Mouse (Mus musculus) layer of hippocampus, adult 2 months (tissue): ENCODE measurements at regions not wholly inside any gene's neighbourhood (a gene's known extent, or its start where the extent isn't known, plus 50 kb on each side); places are given as distances from the start of the nearest gene placed in this dataset.
"Not testable (repeated sequence)": the region's sequence is repeated elsewhere in the genome, so short reads cannot be mapped to it uniquely, and the experiment has no call there.

ENCODE experiments used
- DNase-seq, 2 experiments: peaks; one replicate each; pipeline ENCODE4 v3.0.0; 2022; ENCODE audit warnings: low spot score in 2 of 2
- H3K27ac ChIP-seq: fragments of 200-600 bp; 2 replicates; pipeline ENCODE4 v1.8.1; 2022
- H3K4me3 ChIP-seq: fragments of 200-600 bp; 2 replicates; pipeline ENCODE4 v1.8.1; 2022; ENCODE audit warnings: mild to moderate bottlenecking
- CTCF ChIP-seq: fragments of 200-600 bp; conservative IDR thresholded peaks from 2 replicates; pipeline ENCODE4 v1.8.1; 2022; ENCODE audit warnings: antibody characterized with exemption, mild to moderate bottlenecking, moderate library complexity

DNA sequence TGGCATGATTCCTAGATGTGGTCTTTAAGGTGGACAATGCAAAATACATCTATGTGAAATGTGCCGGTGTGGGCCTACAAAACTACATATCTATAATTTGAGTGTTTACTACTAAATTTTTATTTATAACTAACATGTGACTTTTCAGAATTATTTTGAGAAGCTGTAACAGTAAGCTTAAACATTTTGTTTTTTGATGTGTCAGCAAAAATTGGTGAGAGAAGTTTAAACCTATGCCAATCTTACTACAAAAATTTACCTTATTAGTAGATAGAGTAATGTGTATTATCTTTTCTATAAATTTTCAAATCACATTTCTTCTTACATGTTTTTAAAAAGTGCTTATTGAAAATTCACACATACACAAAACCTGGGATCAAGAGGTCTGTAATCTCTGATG lies 525.1 kb upstream of the Rorb start:
- H3K27ac ChIP-seq, result no peak overlapping the region
- no peak overlapping the region for H3K4me3 ChIP-seq
- TF ChIP-seq CTCF, result no peak
- no peak for DNase-seq

DNA sequence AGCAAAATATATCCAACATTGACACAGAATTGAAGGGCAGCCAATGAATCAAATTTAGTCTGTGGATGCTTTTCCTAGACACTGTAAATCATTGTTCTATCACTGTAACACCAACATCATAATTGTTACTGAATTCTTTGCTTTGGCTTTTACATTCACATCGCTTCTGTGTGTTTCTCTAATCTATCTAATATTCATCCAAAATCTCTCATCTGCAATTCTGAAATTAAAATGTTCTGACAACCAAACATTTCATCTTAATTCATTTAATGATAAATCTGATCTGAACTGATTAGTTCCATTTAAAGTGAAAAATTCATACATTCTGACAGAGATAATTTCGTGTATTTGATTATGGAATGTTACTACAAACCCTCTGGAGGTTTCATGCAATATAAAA lies 476.9 kb upstream of the Rorb start:
- no peak overlapping the region for H3K4me3 ChIP-seq
- DNase-seq, result no peak
- no peak for TF ChIP-seq CTCF
- no peak overlapping the region for H3K27ac ChIP-seq

DNA sequence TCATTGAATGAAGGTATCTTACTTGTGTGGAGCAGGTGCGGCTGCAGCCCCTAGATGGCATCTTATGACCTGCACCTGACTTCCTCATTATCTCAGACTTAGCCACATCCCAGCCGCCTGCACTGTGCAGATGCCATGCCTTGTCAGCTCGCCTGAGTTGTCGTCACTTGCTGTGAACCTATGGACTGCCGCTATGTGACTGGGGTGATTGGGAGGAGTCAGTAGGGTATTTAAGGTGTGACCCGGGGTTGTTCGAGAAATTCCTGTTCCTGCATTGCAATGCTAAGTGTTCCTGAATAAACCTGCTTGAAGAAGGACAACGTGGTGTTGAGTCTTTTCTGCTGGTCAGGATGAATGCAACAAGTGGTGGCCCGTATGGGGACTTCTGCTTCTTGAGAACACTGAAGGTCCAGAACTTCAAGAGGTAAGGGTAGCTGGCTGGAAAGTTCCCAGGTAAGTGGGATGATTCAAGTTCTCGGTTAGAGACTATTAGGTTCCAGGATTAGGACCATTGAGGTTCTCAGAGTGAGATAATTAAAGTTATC lies 464.1 kb upstream of the Rorb start:
- not testable (repeated sequence) for DNase-seq, H3K27ac ChIP-seq, H3K4me3 ChIP-seq

DNA sequence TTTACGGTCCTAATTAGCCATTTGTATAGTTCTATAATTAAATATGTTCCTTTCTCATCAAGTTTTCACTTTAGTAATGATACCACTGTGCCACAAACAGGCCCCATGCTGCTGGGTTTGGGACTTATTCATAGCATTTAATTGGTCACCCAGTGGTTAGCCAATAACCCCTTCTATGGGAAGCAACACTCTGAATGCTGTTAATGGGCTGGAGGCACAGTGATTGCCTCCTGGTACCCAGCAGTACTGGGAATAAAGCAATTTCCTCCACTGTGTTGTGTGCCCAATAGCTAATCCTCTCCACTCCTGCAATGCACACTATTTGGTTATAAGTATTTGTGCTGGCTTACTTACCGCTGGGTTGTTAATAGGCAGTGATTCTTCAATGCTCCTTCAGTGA lies 453.7 kb upstream of the Rorb start:
- no peak for DNase-seq
- no peak for TF ChIP-seq CTCF
- Histone ChIP-seq H3K4me3 (no peak overlapping the region), H3K27ac (no peak overlapping the region)

DNA sequence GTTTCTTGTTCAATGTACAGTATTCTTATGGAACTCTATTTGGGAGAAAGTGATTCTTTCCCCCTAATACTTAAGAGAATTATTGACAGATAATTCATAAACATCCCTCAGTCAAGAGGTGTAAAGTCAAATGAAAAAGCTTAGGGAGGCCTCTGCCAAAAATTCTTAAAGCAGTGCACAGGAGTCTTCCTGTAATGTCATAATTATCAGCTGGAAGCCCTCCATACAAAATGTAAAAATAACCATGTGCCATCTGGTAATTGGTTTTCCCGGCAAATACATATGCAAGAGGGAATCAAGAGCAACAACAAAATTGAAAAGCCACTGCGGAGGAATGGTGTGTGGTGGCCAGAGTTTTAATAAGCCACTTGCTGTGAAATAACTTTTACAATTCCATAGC lies 424.1 kb upstream of the Rorb start:
- no peak overlapping the region for H3K4me3 ChIP-seq
- peak; percentile 12 to 15 for DNase-seq
- TF ChIP-seq CTCF, result no peak
- H3K27ac ChIP-seq, result no peak overlapping the region

DNA sequence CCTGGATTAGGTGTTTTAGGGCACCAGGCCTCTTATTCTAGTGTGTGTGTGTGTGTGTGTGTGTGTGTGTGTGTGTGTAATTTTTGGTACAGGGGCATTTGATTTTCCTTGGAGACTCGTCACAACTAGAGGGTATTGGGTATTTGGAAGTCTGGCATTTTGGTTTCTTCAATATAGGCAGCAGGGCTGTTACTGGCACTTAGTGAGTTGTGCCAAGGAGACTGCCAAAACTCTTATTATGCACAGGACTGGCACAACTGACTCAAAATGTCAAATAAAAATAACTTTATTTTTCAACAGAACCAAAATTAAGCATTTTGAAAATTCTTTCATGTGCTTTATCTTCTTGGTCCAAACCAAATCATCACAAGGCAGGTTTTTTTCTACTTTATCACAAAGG lies 413.2 kb upstream of the Rorb start:
- H3K27ac ChIP-seq, result no peak overlapping the region
- DNase-seq, result no peak
- TF ChIP-seq CTCF, result no peak
- H3K4me3 ChIP-seq, result no peak overlapping the region

DNA sequence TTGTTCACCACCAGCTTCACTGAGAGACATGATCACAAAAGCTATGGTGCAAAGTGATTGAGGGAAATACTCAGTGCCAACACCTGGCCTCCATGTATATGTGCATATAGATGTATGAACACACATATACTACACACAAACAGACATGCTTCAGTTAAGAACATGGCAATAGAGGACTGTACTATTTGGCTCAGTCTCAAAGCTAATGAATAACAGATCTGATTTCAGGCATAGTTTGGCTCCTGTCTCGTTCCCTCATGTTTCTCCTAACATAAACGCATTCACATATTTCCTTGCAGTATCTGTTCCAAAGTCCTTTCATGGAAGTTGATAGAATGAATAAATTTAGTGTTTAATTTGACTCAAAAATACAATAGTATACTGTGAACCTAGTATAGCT lies 412.6 kb upstream of the Rorb start:
- TF ChIP-seq CTCF, result no peak
- H3K4me3 ChIP-seq, result no peak overlapping the region
- no peak for DNase-seq
- H3K27ac ChIP-seq, result no peak overlapping the region

DNA sequence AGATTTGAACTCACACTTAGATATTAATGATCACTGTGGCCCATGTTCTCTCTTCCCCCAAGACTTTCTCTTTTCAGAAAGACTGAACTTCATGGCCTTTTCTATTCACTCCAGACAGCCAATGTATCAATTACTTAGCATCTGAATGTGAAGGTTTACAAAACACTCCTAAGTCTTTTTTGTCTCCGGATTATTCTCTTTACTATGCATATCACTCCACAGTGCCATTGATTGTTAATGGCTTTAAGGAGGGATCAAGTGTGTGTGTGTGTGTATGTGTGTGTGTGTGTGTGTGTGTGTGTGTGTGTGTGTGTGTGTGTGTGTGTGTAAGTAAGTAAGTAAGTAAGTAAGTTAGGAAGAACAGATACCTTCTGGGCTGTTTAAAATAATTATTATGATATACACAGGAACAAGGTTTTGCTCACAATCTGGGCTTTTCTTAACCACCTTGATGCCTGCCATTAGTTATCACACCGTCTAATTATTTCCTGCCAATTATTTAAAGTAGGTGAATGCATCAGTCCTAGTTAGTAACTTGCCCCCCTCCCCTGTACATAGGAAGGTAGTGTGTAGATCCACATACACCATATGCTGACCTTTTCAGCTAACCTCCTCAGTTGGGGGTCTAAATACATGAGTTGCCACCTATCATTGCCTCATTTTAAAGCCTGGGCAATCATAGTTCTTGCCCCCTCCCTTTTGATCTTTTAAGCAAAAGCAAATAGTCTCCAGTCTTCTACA lies 367.4 kb upstream of the Rorb start:
- H3K4me3 ChIP-seq, result no peak overlapping the region
- no peak for TF ChIP-seq CTCF
- DNase-seq, result no peak
- no peak overlapping the region for H3K27ac ChIP-seq
